Mouse (Mus musculus) layer of hippocampus, adult 11-12 months (tissue): Measurements from ENCODE around the gene Exo5.

ENCODE experiments used
- DNase-seq: peaks from one replicate; pipeline ENCODE4 v3.0.0; 2022; ENCODE audit warnings: low spot score

The Exo5 gene

DNA sequence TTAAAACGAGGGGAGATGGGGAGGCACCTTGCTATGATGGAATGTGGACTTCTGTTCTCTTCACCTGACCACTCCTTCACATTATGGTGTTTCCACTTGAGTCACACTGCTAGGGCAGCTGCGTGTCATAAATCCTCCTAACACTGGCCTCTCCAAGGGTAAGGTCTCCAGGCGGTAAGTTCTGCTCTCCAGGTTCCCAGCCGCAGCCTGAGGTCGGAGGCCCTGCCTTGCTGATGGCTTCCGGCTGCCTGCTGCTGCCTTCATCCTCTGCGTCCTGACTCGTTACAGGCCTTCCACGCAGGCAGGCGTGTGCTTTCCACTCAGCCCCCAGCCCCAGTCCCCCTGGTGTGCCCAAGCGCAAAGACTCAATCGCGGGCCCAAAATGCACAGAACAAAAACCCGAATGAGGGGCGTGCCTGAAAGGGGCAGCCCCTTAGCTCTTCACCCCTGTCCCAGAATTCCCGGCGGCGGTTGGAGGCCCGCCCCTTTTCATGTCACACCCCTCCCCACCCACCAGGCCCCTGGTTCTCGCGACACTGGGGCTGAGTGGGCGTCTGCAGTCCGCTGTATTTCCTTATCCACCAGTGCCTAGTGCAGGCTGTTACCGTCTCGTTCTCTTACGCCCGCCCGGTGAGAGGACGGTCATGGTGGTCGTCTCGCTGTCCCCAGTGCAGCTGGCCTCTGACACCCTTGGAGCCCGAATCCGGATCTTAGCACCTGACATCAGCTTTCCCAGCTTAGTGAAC is at the start of gene Exo5:
Gene Exo5 (minus strand): TSS at position 464 of the 746 bp plus-strand sequence.
- DNase-seq: peak; percentile 91

DNA sequence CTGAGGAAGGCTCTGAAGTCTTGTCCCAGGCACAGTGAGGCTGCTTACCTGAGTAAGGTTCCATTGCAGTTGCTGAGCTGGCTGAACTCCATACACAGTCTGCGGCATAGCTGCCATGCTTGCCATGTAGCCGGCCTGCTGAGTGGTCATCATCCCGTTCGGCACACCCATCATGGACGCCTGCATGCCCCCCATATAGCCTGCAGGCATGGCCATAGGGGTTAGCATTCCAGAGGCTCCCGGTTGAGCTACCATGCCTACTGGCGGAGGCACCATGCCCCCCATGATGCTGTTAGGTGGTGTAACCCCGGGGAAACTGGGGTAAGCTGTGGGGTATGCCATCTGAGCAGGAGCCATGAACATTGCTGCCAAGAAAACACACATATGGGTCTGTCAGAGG is 47.0 kb upstream of the Exo5 start:
- DNase-seq: no peak

DNA sequence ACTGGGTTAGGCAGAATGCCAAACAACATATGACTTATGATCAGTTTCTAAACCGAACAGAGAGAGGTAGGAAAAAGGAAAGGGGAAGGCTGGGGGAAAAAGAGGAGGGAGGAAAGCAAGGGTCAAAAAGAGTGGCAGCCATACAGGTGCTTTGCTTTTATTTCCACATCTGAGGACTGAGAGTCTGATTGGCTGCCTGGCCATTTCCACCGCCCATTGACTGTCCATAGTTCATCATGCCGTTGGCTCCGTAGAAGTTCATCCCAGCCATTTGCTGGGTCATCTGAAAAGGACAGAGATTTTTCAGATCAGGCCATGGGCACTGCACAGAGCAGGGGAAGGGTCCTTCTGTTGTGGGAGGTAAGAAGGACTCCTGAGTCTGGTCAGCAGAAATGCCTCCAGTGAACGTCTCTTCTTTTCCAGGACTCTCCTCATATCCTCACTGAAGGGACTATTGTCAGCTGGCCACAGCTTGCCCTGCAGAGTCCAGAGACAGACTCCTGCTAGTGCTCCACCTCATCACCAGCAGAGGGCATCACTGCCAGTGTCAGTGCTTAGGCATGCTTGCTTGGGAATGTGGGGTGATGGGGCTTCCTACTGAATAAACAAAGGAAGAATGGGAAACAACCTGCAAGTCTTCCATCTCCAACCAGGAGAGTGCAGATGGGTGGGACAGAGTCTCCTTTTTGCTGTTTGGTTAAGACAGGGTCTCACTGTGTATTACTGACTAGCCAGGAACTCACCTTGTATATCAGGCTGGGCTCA is 44.7 kb upstream of the Exo5 start:
- peak; percentile 61 for DNase-seq

DNA sequence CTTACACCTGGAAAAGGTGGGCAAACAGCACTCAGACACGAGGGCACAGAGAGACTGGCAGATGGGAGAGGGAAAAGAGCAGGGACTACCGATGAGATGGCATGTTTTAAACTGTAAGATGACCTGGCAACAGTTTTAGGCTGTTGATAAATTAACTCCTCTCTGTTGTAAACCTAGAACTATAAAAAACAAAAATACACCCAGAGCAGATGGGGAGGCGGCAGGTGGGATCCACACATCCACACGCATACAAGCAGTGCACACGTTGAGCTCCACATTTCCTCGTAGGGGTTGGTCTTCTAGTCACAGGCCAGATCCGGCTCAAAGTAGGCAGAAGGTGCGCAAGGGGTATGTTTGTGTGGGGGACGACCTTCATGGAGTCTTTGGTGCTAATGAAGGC is 43.7 kb upstream of the Exo5 start:
- no peak for DNase-seq

DNA sequence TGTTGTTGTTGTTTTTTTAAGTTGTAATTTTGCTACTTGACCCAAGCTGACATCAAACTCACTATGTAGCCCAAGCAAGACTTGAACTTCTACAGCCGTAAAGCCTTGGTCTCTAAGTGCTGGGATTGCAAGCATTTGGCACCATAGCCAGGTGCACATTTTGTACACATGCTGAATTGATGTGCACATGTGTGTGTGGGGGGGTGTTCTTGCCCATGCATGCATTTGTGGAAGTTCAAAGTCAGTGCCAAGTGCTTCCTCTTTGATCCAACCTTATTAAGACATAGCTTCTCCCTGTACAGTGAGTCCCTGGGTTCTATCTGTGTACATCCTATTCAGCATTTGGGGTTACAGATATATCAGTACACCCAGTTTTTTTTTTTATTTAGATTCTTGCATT is 30.8 kb upstream of the Exo5 start:
- DNase-seq: no peak

DNA sequence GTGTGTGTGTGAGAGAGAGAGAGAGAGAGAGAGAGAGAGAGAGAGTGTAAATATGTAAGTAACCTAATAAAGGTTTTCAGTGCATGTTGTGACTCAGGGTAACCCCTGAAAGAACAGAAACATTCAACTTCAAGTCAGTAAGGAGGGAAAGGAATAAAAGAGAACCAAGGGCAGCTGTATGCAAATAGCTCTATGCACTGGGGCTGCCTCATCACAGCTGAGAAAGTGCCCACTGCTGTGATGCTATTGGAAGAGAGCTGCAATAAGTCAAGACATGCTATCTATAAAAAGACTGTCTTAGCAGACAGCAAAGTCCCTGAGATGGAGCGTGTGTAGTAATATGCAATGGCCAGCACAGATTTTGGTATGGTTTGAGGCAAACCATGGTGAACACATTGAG is 28.9 kb upstream of the Exo5 start:
- DNase-seq: no peak

DNA sequence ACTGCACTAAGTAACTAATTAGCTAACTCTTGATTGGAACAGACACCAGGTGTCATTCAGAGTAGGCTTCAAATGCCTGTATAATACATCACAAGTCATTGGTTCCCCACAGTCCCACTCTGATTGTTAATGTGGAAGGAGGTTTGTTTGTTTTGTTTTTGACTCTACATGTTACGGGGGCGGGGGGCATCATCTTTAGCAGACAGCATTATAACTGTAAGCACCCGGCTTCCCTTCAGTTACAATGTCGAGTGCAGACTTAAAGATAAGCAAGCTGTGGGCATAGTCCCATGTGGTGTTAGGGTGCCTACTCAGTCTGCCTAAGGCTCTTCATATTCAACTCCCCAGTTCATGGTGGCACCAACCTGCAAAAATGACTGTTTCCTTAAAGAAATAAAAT is 28.2 kb upstream of the Exo5 start:
- no peak for DNase-seq

DNA sequence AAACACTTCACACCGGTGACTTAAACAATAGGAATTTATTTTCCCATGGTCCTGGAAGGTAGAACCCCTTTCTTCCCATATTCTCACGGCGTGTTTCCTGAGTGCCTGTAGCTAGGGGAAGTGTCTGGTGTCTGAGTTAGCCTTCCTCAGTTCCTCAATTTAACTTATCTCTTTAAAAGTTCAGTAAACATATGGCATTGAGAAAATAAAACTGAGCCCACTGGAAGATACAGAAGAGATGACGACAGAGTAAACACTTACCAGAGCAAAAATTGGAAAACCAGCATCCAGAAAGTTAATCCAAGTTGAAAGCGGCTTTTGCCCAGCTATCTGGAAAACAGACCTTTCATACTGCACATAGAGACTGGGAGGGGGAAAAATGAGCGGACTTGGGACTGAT is 27.3 kb upstream of the Exo5 start:
- no peak for DNase-seq

DNA sequence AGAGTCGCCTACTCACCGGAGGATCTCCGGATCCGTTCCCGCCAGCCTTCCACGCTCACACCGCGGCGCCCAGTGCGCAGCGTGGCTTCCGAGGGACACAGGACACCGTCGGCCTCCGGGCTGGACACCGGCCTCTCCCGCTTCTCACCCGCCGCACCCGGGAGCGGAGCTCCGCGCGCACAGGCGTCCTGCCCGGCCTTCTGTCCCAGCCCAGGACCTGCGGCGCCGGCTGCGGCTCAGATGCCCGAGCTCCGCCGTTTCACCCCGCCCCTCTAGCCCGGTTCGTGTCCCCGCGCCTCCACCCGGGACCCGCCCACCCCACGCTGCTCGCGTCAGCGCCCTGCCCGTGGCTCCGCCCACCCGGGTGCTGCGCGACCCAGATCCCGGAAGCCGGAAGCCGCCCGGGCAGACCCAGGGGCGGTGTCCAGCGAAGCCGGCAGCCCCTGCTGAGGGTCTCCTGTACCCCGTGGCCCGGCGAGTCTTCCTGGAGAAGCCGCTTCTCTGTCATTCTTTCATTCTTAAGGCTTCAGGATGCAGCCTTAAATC is 26.7 kb upstream of the Exo5 start, which contains the start of gene Zfp69:
Gene Zfp69 (minus strand): TSS at position 272 of the 546 bp plus-strand sequence.
- DNase-seq: peak; percentile 84

DNA sequence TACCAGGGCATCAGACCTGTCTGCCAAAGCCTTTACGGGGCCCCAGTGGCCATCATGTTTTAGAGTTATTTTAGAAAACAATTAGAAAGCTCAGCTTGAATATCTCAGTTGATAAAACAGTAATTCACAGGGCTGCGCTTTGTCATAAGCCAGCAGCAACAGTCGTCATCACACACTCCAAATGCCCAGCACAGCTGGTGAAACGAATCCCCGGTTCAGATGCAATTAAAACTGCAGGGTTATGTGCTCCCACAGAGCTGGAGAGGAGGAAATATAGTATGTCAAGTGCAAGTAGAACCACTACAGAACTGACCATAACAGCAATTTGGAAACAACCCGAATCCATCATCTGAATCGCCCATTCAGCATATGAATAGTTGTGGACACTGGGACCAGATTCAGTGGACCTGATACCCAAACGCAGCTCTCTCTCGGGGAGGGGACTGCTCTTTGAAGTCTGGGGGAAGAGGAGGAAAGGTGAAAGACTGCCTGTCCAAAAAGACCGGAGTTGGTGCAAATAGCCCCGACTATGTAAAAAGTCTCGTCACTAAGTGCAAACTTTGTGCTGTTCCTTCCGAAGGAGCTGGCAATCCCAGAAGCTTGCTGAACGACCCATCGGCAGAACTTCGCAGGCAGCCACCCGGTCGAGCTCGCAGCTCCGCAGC is 26.1 kb upstream of the Exo5 start:
- no peak for DNase-seq

DNA sequence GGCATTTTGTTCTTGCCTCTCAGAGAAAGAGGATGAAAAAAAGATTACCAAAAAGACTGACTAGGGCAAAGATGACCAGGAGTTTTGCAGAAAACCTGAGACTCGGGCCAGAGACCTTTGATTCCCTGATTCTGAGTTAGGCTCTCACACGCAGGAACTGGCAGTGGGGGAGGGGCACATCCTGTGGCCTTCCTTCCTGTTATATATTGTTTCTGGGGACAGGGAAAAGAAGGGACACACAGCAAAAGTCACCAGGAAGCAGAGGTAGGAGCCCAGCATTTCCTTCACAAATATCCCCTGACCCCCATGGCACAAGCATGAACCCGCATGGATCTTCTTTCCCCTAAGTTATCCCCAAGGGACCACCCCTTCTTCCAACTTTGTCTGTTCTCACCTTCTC is 24.1 kb upstream of the Exo5 start:
- no peak for DNase-seq

DNA sequence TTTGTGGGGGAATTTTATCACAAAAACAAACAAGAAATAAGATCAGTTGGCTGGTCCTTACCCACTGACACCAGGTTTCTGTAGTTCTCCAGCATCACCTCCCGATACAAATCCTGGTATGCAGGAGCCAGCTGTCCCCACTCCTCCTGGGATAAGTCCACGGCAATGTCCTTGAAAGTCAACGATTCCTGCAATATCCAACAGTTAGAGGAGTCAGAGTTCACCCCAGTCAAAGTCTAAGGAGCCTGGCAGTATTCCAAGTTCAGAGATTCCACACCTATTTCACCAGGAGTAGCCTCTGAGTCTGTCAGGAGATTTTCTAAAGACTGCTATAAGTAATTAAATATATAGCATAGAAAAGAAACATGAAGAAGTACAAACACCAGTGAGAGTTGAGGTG is 10.2 kb upstream of the Exo5 start:
- no peak for DNase-seq

DNA sequence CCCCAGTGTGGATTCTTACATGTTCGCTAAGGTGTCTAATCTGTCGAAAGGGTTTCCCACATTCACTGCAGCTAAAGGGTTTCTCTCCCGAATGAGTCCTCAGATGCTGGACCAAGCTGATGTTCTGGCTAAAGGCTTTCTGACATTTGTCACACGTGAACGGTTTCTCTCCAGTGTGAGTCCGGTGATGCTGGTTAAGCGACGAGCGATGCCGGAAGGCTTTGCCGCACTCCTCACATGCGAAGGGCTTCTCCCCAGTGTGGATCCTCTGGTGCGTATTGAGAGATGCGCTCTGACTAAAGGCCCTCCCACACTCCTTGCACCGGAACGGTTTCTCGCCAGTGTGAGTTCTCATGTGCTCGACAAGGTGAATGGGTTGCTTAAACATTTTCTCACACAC is 5.9 kb upstream of the Exo5 start:
- DNase-seq: no peak

DNA sequence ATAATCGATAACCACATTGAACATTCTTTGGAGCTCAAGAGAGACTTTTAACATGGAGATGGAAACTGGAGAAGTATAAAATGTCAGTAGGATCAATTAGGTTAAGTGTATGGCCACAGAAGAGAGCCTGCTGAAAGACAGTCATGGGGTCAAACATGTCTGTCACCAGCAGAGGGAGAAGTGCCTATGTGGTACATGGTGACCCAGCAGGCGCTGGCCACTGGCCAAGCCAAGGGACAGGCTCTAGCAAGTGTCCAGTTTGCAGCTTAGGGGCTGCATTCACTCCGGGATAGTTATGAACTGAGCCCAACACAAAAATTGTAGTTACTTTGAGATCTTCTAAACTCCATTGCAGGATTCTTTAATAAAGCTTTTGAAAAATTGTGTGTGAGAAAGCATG is 3.9 kb upstream of the Exo5 start:
- no peak for DNase-seq

DNA sequence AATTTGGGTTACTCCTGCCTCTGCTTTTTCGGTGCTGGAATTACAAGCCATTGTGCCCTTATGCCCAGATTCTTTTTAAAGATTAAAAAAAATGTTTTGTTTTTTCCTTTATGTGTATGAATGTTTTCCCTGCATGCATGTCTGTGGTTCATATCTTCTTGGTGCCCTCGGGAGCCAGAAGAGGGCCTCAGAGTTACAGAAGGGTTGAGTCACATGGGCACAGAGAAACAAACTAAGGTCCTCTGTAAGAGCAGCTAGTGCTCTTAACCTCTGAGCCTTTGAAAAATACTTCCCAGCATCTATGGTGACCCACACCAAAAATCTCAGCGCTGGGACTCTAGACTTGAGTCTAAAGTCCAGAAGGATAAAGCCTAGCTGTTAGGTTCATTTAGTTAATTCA is 569 bp upstream of the Exo5 start:
- DNase-seq: peak; percentile 29

DNA sequence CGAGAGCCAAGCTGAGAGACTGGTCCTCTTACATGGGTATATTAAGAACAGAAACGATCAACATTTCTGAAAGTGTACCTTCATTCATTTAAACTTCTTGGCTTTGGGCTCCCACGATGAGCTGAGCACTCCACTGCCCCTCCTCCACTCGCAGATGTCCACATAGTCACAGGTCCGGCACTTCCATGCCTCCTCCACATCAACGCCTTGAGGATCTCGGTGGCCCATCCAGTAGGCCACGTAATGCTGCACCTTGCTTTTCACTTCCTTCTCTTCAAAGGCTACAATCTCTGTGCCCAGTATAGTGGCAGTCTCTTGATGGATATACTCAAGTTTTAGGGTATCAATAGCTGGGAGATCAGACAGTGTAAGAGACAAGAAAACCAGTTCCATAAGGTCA is 3.4 kb downstream of the Exo5 start:
- DNase-seq: no peak

DNA sequence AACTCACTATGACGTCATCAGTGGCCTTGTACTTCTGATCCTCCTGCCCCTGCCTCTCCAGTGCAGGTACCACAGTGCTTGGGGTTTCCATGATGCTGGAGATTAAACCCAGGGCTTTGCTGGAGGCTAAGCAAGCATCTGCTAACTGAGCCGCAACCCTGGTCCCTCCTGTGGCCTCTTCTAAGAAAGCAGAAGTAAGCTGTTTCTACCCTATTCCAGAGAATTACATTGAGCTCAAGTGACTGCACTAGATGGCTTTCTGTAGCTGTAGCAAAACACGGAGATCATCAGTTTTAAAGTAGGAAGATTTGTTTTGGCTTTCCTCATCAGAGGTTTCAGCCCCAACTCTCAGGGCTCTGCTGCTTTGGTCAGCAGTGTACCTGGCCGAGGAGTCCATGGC is 10.3 kb downstream of the Exo5 start:
- DNase-seq: no peak

DNA sequence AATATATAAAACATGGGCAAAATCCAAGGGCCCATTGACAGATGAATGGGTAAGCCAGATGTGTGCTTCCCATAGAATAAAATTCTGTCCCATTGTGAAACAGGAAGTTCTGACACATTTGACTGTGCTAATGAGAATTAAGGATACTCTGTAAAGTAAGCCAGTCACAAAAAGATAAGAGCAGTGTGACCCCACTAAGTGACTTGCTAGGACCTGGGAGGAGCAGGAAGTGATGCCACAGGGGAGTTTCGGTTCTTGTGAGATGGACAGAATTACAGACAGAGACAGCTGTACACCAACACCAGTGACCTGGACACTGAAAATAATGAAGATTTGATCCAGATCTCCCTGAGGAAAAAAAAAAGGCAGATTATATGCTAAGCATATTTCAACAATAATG is 11.0 kb downstream of the Exo5 start:
- no peak for DNase-seq

DNA sequence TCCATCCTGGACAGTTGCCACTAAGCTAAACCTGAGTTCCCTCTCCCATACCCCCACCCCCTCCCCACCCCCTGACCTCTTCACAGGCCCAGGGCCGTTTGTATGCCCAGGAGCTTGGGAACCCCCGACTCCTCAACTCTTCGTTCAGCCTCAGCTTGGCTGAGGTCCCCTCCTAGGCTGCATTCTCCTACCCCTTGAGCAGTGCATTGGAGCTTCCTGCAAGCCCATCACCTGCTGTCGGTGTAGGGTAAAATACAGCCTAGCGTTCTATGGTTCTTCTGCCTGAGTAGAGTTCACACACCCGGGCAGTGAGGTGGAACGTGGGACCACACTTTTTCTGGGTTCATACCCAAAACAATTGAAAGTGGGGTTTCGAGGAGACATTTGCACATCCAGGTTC is 11.4 kb downstream of the Exo5 start:
- no peak for DNase-seq

DNA sequence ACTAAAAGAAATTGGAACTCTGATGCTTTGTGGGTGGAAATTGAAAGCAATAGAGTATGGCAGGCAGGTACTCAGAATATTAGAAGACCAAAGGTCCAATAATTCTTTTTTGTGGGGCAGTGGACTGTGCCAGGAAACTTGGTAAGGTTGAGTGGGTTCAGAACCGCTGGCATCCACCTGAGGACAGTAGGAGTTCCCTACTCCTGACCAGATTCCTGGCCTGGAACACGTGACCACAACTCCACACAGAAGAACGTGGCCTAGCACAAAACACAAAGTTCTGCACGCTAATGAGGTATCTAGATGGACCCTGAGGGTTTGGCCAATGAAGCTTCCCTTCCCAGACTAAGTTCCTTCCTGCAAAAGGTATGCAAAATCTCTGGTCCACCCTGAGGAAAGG is 12.0 kb downstream of the Exo5 start:
- no peak for DNase-seq

DNA sequence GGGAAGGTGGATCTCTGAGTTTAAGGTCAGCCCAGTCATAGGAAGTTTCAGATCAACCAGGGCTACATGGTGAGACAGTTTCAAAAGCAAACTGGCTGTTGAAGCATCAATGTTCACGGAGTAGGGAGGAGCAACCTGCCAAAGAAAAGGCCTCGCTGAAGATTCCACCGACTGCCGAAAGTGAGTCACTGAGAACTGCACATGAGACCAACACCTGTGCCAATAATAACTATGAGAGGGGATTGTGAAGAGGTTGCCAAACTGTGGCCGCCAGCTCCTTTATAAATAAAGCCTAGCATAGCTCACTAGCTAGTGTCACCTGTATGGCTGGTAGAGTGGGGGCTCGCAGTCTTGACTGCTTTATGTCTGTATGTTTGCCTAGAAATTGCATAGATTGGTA is 13.7 kb downstream of the Exo5 start:
- no peak for DNase-seq

DNA sequence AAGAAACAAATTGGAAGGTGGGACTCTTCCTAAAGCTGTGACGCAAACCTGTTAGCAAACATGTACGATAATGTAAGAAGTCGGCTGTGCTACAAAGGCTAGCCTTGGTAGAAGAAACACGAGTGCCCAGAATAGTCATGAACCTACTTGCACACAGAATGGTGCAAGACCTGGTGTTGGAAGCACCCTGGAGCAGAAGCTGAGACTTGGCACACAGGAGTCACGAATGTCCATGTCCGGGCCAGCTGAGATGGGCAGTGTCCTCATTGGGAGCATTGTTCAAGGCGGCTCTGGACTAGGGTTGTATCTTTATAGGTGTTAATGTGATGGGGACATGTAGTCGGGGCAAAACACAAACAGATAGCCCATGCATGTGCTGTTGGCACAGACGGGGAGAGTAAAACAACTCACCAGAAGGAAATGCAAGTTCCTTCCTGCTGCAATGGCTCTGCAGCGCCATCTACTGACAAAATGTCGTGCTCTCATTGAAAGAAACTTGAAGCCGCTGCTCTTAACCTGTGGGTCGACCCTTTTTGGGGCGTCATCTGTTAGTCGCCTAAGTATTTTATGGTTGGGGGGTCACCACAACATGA is 15.2 kb downstream of the Exo5 start:
- DNase-seq: peak; percentile 66

DNA sequence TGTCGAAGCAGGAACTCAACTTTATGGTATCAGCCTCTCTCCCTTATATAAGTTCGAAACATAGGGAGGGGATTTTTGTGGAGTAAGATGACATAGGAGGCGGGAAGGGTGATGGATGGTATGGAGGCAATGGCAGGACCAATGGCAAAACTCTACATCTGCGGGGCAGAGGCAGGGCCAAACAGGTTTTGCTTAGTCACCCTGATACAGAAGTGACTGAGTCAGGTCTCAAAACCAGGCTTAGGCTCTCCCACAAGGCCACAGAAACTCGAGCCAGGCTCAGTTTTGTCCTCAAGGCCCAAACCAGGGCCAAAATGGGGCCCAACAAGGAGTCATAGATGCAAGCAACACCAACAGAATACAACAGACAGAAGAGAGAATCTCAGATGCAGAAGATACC is 19.2 kb downstream of the Exo5 start:
- no peak for DNase-seq
